Mouse (Mus musculus): ENCODE data around the gene Foxk1.

Foxk1 gene

DNA sequence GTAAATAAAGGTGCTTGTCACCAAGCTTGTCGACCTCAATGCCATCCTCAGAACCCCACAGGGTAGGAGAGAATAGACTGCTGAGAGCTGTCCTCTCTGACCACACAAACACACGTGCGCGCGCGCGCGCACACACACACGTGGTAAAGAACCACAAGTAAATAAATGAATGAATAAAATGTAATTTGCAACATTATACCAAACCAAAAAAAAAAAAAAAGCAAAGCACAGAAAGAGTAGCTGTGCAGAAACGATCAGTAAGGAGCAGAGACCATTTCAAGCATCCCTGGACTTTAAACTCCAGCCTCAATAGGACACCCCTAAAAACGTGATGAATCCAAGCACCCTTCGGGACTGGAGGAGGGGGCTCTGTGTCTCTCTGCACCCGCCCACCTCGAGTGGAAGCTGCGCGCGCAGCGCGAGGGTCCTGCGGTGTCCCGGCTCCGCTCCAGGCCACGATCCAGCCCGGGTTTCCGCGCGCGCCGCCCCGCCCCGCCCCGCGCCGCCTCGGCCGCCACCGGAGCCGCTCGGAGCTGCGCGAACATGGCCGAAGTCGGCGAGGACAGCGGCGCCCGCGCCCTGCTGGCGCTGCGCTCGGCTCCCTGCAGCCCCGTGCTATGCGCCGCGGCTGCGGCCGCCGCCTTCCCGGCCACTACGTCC lies at the start of gene Foxk1:
Gene Foxk1 (plus strand): TSS at position 517 of the 660 bp plus-strand sequence.
- DNase-seq (ENCODE audit: low spot score): peak; percentile 97

DNA sequence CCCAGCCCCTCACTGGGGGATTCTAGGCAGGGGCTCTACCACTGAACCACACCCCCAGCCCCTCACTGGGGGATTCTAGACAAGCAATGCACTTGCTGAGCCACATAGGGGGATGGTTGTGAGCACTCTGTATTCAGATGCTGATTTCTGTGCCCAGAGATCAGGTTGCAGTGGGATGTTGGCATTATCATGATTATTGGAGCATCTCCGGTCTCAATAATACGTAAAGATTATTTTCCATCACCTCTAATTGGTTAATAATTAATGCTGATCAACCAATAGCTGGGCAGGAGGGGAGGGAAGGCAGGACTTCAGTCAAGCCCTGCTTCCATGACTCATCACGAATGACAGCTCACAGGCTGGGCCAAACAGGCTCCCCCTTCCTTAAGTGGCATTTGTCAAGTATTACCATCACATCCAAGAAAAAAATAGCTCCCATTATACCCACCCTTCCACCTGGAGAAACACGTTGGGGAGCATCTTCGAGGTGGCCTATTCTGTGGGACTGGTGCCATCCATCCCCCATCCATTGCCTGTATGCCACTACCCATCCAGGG lies 48.9 kb upstream of the Foxk1 start:
- DNase-seq (ENCODE audit: low spot score): no peak

DNA sequence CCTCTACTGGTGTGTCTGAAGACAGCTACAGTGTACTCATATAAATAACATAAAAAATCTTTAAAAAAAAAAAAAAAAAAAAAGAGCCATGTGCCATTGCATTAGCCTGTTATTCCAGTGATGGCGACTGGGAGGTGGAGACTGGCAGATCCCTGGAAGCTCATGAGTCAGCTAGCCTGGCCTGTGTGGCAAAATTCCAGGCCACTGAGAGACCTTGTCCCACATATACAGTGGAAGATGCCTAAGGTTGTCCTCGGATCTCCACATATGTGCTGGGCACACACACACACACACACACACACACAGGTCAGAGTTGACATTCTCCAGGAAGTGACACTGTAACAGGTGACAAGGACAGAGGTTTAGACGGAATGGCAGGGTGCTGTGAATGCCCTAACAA lies 46.2 kb upstream of the Foxk1 start:
- no peak for DNase-seq (ENCODE audit: low spot score)

DNA sequence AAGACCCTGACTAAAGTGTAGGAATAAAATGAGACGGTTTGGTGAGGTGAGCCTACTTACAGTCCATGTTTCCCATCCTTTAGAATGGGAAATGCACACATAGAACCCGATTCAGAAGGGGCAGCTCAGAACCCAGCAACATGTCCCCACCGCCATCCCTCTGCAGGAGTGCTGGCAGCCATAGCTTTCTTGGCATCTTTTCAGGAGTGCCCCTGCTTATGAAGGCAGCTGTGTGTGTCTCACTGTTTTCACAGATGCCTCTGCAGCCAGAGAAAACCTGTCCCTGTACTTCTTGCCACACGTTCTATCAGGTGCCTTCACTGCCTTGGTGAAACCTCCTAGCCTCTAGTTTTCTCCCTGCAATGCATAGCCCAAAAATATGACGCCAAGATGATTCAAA lies 40.1 kb upstream of the Foxk1 start:
- DNase-seq (ENCODE audit: low spot score): no peak

DNA sequence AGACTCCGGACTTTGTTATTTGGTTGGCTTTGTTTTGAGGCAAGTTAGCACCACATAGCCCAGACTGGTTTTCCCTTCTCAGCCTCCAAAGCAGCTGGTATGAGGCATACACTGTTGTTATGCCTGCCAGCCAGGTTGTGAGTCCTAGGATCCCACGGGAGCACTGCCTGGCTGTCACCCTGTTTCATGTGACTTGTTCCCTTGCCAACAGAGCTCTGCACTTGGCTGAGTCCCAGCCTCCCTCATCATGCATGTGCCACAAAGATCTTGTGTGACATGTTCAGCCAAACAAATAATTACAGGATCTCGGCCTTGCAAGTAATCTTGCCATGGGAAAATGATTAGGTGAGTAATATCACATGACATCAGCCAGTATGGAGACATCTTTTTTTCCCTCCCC lies 38.4 kb upstream of the Foxk1 start:
- DNase-seq (ENCODE audit: low spot score): no peak

DNA sequence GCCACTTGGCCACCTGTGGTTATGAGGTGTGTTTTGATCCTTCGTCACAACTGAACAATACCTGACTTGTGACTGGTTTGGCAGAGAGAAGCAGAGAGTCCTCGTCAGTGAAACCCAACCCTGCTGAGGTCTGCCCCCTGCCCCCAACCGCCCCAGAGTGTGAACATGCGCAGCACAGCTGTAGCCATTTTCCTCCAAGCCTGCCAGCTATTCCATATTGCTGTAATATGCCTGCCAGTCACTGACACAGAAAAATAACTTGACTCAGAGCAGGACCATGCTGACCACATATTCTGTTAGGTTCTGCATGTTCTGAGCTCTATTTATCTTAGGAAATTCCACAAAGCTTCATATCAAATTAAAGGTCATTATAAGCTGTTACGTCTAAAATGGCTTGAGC lies 37.2 kb upstream of the Foxk1 start:
- no peak for DNase-seq (ENCODE audit: low spot score)

DNA sequence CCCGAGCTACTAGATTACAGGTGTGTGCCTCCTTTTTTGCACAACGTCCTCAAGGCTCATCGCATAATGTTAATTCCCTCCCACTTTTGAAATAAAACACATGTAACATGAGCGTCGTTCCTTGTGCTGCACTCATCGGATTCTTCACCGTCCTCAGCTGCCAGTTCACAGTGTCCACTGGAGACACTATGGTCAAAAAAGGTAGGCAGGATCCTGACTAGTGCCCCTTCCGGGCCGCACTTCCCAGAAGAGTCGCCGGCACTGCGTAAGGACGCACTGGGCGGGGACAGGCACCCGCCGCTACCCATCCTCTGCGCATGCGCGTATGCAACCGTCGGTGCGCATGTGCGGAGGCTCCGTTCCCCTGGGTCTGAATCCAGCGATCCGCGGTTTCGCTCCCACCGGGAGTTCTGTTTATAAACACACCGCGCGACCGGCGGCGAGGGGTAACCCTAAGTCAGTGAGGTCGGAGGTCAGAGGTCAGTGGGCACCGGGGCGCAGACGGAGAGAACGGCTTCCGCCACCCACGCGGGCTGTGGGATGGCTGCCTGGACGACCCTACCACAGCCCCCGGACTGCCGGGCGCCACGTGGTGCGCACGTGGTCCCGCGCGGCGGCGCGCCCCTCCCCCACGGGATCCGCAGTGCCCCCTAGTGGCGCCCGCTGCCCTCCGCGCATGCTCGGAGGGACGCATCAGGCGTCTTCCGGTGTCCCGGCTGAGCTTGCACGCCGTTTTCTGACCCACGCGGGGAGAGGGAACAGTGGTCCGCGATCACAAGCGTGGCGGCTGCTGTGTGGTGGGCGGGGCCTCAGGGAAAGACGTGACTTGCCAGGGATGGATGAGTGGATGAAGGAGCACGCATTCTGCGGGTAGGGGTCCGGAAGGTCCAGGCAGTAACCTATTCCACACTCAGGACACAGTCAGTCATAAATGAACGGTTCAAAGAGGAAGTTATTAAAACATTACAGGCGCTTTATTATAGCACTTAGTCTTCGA lies 33.9 kb upstream of the Foxk1 start:
- DNase-seq (ENCODE audit: low spot score): peak; percentile 100

DNA sequence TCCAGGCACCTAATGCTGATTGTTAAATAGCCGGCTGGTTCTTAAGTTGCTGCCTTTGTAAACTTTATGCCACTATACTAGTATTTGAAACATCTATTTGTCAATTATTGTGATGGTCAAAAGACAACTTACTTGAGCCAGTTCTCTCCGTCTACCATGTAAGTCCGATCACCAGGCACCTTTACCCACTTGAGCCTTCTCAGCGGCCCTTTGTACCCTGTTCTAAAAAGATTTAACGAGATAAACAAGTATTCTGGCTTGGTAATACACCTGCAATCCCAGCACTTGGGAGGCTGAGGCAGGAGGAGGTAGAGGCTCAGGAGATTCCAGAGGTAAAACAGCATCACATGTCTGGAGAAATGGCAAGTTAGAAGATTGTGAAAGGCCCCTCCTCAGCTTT lies 33.2 kb upstream of the Foxk1 start:
- DNase-seq (ENCODE audit: low spot score): no peak

DNA sequence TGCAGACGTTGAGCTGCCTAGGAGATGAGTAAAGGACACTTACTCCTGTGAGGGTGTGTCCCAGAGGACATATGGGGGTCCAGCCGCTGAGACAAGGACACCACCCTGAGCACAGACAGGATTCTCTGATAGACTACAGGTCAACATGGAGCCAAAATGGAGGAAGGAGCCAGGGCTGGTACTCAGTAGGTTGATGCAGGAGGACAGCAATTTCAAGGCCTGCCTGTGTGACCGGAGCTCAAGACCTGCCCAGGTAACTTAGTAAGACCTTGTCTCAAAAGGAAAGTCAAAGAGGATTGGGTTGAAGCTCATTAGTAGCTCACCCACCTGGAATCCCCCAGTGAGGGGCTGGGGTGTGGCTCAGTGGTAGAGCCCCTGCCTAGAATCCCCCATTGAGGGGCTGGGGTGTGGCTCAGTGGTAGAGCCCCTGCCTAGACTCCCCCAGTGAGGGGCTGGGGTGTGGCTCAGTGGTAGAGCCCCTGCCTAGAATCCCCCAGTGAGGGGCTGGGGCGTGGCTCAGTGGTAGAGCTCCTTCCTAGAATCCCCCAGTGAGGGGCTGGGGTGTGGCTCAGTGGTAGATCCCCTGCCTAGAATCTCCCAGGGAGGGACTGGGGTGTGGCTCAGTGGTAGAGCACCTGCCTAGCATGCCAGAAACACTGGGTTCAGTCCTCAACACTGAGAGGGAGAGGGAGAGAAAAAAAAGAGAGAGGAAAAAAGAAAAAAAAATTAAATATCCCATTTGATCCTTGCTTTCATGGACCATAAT lies 30.7 kb upstream of the Foxk1 start:
- no peak for DNase-seq (ENCODE audit: low spot score)

DNA sequence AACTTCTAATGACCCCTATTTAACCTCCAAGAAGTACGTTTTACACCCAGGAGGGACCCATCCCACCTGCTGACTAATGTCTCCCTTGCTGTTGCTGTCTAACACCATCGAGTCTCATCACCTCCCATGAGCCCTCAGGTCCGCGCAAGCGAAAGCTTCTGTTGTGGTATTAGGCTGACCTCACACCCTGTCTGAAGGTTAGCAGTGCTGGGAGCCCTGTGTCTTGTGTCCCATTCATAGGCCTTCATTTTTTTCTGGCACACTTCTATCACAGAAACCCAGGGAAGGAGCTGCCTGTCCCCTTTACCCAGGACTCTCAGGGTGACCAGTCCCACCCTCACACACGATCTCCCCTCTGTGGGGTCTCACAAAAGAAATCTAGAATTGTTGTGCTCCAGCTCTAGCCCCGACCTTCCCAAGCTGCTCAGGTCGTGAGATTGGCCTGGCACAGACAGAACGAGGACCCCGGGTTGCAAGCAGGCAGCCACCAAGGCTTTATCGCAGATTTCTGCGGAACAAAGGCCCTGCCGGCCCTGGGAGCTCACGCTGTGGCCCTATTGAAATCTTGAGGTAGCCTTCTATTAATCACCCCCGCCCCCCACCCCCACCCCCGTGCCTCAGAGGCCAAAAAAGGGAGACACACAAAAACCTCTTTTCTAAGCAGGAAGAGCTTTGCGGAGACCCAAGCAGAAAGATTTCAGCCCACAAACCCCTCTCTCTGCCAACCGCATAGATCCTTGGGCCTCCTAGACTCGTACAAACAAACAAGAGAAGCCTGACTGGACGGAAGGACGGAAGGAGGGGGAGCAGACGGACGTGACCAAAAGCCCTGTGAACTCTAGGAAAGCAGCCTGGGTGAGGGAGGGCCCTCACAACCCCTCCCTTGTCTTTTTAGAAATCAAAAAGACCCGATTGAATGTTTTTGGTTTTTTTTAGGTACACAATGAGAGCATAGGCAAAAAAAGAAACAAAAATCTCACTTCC lies 29.8 kb upstream of the Foxk1 start:
- no peak for DNase-seq (ENCODE audit: low spot score)

DNA sequence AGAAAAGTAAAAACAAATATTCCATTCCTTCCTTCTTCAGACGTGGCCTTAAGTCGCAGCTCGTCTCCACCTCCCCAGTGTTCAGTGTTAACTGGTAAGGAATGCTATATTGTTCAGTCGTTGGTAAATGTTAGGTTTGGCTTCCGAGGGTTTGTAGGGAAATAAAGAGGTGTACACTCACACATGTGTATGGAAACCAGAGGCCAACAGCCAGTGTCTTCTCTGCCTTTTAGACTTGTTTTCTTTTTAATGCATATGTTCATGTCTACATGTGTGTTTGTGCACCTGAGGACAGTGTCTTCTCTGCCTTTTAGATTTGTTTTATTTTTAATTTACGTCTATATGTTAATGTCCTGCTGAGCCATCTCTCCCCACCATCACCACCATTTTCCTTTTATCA lies 29.1 kb upstream of the Foxk1 start:
- no peak for DNase-seq (ENCODE audit: low spot score)

DNA sequence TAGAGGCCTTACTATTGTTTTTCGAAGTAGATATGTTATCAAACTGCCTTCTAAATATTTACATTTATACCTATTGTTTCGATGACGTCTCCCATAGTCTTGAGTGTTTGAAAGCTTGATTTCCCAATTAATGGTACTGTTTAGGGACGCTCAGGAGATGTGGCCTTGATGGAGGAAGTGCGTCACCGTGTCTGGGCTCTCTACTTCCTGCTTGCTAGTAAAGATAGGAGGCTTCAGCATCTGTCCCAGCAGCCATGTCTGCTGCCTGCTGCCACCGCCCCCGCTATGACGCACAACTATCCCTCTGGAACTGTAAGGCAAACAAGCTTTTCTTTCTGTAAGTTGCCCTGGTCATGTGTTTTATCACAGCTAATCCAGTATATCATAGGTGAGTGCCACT lies 27.0 kb upstream of the Foxk1 start:
- no peak for DNase-seq (ENCODE audit: low spot score)

DNA sequence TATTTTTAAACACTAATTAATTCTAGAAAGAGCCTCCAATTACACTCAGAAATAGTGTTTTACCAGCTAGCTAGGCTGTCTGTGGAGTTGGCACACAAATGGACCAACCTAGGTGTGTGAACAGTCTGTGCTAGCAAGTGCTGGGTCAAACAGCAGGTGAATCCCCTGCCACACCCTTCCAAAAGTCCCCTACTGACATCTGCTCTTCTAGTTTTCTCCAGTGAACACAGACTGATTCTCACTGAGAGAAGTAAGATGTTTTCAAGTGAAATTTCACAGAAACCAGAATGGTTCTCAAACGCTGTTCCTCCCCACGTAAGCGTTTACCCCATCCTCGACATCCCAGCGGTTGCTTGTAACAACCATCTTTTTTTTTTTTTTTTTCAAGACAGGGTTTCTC lies 25.7 kb upstream of the Foxk1 start:
- no peak for DNase-seq (ENCODE audit: low spot score)

DNA sequence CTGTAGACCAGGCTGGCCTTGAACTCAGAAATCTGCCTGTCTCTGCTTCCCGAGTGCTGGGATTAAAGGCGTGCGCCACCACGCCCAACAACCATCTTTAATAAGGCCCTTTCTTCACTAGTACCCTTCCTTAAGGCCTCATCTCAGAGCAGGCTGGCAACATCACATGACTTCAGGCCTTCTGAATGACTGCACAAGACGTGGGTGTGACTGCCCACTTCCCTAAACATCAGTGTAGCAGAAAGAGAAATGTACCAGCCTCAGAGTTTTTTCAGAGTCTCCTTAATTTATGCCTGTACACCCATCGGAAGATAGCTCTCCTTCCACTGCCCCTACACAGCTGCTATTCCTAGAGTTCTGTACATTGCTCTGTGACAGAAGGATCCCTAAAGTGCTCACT lies 25.2 kb upstream of the Foxk1 start:
- no peak for DNase-seq (ENCODE audit: low spot score)

DNA sequence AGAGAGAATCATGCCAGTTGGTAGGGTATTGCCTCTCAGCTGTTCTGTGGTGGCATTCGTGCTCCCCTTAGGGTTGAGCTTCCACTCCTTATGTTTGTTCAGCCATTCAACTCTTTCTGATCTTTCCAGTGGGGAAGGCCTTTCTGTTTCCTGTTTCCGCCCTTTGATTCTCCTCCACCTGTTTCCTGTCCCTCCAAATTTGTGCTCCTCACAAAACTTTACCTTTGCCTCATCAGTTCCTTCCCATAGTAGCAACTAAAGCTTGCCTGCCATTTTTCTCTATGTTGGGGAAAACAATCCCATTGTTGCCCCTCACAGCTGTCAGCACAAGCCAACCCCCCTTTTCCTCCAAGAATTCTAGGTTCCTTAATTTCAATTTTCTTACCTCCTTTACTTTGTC lies 23.2 kb upstream of the Foxk1 start:
- no peak for DNase-seq (ENCODE audit: low spot score)

DNA sequence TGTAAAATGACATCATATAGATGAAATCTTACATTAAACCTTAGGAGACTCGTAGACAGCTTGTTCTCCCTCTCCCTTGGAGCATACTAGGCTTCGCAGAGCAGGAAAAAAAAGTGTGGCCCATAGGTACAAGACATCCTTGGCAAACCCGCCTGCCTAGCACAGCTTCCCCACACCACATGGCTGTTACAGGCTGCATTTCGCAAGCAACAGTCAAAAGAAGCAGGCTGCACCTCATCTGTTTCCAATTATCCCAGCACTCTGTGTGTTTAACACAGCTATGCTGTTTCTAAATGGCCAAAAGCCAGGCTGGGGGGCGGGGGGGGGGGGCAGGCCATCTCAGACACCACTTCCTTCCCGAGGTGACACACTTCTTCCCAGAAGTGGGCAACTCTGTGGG lies 20.8 kb upstream of the Foxk1 start:
- DNase-seq (ENCODE audit: low spot score): no peak

DNA sequence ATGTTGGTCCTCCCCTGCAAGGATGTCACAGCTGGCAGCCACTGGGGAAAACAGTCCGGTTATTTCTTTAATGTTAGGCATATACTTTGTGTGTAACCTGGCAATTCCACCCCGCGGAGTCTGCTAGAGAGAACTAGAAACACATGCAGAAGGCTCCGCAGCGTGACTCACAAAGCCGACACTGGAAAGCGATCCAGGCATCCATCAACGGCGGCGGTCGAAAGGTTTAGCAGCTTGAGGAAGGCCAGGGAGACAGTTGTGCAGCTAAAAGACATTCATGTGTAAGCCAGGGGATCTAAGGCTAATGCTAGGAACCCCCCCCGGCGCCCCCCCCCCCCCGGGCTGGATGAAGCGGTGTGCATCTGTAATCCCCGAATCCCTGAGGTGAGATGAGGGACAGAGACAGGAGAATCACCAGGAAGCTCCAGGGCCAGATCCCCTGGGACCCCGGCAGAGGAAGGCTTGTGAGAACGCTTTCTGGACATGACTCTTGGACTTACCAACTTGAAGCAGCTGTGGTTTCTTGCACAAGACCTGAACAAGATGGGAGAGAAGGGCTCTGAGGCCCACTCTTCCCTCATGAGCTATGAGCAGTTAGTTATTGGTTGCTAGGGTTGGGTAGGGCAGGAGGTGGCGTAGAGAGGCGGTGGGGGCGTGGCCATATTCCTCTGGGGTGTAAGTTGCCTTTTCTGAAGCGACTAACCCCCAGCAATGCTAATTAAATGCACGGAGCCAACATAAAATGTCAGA lies 16.2 kb upstream of the Foxk1 start:
- no peak for DNase-seq (ENCODE audit: low spot score)

DNA sequence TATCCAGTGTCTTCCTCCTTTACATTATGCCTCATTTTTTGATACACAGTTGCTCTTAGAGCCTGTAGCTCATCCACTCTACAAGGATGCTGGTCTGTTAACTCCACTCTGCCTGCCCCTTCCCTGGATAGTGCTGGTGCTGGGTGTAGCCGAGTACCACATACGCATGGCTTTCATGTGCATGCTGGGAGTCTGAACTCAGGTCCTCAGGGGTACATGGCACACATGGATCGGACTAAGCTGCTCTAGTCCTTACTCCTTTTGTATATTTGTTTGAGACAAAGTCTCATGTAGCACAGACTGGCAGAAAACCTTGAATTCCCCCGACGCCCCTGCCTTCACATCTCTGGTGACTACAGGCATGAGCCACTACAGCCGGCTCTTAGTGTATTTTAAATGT lies 15.0 kb upstream of the Foxk1 start:
- DNase-seq (ENCODE audit: low spot score): no peak

DNA sequence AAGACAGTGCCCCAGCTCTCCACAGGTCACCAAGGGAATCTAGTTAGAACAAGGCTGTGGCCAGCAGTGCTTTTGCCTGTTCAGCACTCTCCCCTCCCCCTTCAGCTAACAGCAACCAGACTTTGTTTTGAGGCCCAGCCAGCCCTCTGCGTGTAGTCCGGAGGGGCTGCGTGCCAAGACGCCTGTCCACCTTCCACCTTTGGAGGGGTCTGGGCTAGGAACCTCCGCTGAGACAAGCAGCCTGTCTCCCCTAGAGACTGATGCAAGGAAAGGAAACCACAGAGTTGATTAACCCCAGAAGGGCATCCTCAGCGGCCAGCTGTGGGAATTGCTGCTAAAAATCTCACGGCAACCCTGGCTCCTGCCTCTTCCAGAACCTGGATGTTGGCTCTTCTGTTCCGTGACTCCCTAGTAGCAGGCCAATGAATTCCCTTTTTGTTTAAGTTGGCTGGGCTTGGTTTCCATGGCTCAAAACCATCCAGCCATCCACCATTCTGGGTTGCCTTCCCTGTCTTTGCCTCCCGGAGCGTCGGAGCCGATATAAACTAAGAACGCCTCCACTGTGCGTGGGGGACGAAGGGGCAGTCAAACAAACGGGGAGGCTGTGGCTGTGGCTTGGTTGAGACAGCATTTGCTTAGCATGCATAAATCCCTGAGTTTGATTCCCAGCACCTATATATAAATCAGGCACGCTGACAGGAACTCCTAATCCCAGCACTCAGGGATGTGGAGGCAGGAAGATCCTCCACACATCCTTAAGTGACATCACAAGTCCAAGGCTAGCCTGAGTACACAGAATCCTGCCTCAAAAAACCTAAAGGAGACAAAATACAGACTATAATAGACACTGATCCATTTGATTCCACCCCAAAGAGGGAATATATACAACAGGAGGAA lies 14.3 kb upstream of the Foxk1 start:
- DNase-seq (ENCODE audit: low spot score): no peak
